Mouse (Mus musculus) midbrain, embryonic 11.5 days (tissue): ENCODE data around the gene Aldh3b3. TPM values are rescaled to one million over a fixed set of nuclear protein-coding genes. Genes with fewer than 3 reads are reported as not detected.

Source experiments
- ATAC-seq: fragments of 200-750 bp; cut with Nextera tagmentation; 2 replicates; pipeline ENCODE4 v1.8.0; 2017; ENCODE audit warnings: moderate TSS enrichment, moderate library complexity; ENCODE audit not compliant: low FRiP score
- DNase-seq: peaks from one replicate; pipeline ENCODE4 v3.0.0; 2015; ENCODE audit warnings: low spot score; ENCODE audit errors: missing footprints
- H3K27ac ChIP-seq: fragments of 300-500 bp; sonication (generic); 2 replicates; pipeline ENCODE4 v1.5.1; 2014; ENCODE audit warnings: low read depth, low read length
- H3K27me3 ChIP-seq: fragments of 300-500 bp; sonication (generic); 2 replicates; pipeline ENCODE4 v1.6.1; 2014; ENCODE audit warnings: mild to moderate bottlenecking, low read length, moderate library complexity, mixed read lengths; ENCODE audit not compliant: control insufficient read depth, insufficient read depth
- H3K36me3 ChIP-seq: fragments of 300-500 bp; sonication (generic); 2 replicates; pipeline ENCODE4 v1.6.1; 2014; ENCODE audit warnings: mild to moderate bottlenecking, low read length, moderate library complexity, mixed read lengths; ENCODE audit not compliant: control insufficient read depth, insufficient read depth
- H3K4me1 ChIP-seq: fragments of 300-500 bp; sonication (generic); 2 replicates; pipeline ENCODE4 v1.6.1; 2014; ENCODE audit warnings: low read length; ENCODE audit not compliant: control insufficient read depth, insufficient read depth
- H3K4me2 ChIP-seq: fragments of 300-500 bp; sonication (generic); 2 replicates; pipeline ENCODE4 v1.6.1; 2014; ENCODE audit warnings: mild to moderate bottlenecking, moderate library complexity
- H3K4me3 ChIP-seq: fragments of 300-500 bp; sonication (generic); 2 replicates; pipeline ENCODE4 v1.5.1; 2014; ENCODE audit warnings: low read depth, low read length
- H3K9ac ChIP-seq: fragments of 300-500 bp; sonication (generic); 2 replicates; pipeline ENCODE4 v1.6.1; 2014; ENCODE audit warnings: low read length
- H3K9me3 ChIP-seq: fragments of 300-500 bp; sonication (generic); 2 replicates; pipeline ENCODE4 v1.6.1; 2016; ENCODE audit warnings: low read length; ENCODE audit not compliant: control insufficient read depth
- WGBS: fragments of 180-500 bp; shearing (Covaris S2); extraction: QIAGEN DNeasy Blood & Tissue Kit; methylation state at CpG from one replicate; pipeline ENCODE4 v1.1.7; 2014; 5-methylcytosine and 5-hydroxymethylcytosine counted together
- polyA plus RNA-seq: library from polyadenylated mRNA; unstranded; fragments of >200 nt; fragmentation: Nextera tagmentation; extraction: Ambion mirVana; gene quantifications from 2 replicates; pipeline ENCODE4 v1.2.1, GENCODE M21; 2014

The Aldh3b3 gene
- polyA plus RNA-seq, 1 experiment from 2014 or later: not detected

- Histone ChIP-seq H3K4me1 (peaks cover 8% of the 10 kb centered on the region; the same call in 1 of the 2 replicates), H3K9me3 (no peaks in the 10 kb centered on the region), H3K36me3 (peaks cover 10% of the 10 kb centered on the region), H3K27me3 (no peaks in the 10 kb centered on the region), H3K9ac (peak overlapping the region; percentile 52; the same call in 1 of the 2 replicates), H3K4me3 (peak overlapping the region; percentile 47), H3K27ac (no peak overlapping the region), H3K4me2 (peak overlapping the region; percentile 43)
- no peak for ATAC-seq
- no peak for DNase-seq
- 22% methylated on average over 9 of the region's 9 CpGs for WGBS
Observed at GRCm38 (mm10) chr19:4013066-4013465, 54.6 kb downstream of the Aldh3b3 start.

DNA sequence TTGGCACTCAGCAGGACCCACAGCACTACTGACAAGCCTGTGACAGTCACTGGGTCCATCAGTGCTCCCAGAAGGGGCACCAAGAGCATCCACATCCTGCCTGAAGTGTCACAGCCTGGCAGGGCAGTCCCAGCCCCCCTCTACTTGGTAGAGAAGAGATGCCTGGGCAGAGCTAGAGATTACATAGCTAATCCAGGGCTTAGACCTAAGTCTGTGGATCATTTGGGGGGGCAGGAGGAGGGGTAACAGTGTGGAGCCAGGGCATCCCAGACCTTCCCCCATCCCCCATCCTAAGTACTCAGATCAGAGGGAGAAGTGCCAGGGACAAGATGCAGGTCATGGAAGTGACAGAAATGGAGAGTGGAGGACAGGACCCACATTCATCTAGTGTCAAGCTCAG is 56.4 kb downstream of the Aldh3b3 start:
- ATAC-seq: no peak
- Histone ChIP-seq H3K4me3 (no peak overlapping the region), H3K9me3 (no peaks in the 10 kb centered on the region), H3K4me1 (peaks cover 8% of the 10 kb centered on the region; the same call in 1 of the 2 replicates), H3K27me3 (no peaks in the 10 kb centered on the region), H3K27ac (no peak overlapping the region), H3K9ac (no peak overlapping the region), H3K4me2 (no peak overlapping the region), H3K36me3 (0 out of 2 replicates have a peak, but pooled peaks cover 3% of the 10 kb centered on the region)
- no peak for DNase-seq

DNA sequence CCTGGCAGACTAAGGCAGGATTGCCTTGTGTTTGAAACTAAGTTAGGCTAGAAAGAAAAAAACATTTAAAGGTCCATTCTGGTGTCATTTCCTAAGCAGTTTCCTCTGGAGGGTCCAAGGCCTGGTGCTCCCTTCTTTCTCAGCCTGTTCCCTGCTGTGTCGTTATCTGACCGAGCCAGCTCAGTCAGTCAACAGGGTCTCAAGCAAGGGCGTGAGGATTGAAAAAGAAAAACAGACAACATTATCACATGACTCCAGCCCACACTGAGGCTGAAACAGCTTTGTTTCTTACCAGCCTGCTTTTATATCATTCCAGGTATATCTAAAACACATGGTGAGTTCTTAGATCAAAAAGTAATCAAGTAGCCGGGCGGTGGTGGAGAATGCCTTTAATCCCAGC is 57.2 kb downstream of the Aldh3b3 start:
- Histone ChIP-seq H3K27ac (no peak overlapping the region), H3K4me3 (no peak overlapping the region), H3K9ac (no peak overlapping the region), H3K36me3 (0 out of 2 replicates have a peak, but pooled peaks cover 3% of the 10 kb centered on the region), H3K4me1 (peaks cover 8% of the 10 kb centered on the region; the same call in 1 of the 2 replicates), H3K4me2 (no peak overlapping the region), H3K9me3 (no peaks in the 10 kb centered on the region), H3K27me3 (no peaks in the 10 kb centered on the region)
- no peak for DNase-seq
- 62% methylated on average over 5 of the region's 5 CpGs for WGBS
- no peak for ATAC-seq

GRCm38 (mm10) chr19:4017921-4018587 is 59.6 kb downstream of the Aldh3b3 start:
- no peaks in the 10 kb centered on the region for H3K36me3 ChIP-seq
- DNase-seq (peak; percentile 69), ATAC-seq (no peak)
- 60% methylated on average over 10 of the region's 10 CpGs for WGBS
- no peaks in the 10 kb centered on the region for H3K9me3 ChIP-seq
- H3K9ac ChIP-seq: no peak overlapping the region
- no peaks in the 10 kb centered on the region for H3K27me3 ChIP-seq
- no peak overlapping the region for H3K4me2 ChIP-seq
- no peak overlapping the region for H3K27ac ChIP-seq
- H3K4me3 ChIP-seq: no peak overlapping the region
- 0 out of 2 replicates have a peak, but pooled peaks cover under 1% of the 10 kb centered on the region for H3K4me1 ChIP-seq

GRCm38 (mm10) chr19:4018743-4019583 is 60.5 kb downstream of the Aldh3b3 start:
- 0 out of 2 replicates have a peak, but pooled peaks have one; percentile 52 for ATAC-seq

More at GRCm38 (mm10) chr19:4018743-4019583, 60.5 kb downstream of the Aldh3b3 start:
- no peaks in the 10 kb centered on the region for H3K27me3 ChIP-seq
- H3K27ac ChIP-seq: no peak overlapping the region
- H3K9me3 ChIP-seq: no peaks in the 10 kb centered on the region
- peak; percentile 92 for DNase-seq
- H3K36me3 ChIP-seq: no peaks in the 10 kb centered on the region
- no peak overlapping the region for H3K4me2 ChIP-seq
- H3K9ac ChIP-seq: no peak overlapping the region
- WGBS: 37% methylated on average over 18 of the region's 18 CpGs
- no peak overlapping the region for H3K4me3 ChIP-seq
- no peaks in the 10 kb centered on the region for H3K4me1 ChIP-seq

Other genes with a start within 250 kb of the Aldh3b3 start
- gene Kmt5b, start 191.2 kb upstream of the Aldh3b3 start, polyA plus RNA-seq: 40.3 and 45.1 TPM in 2 replicates
- 50.5 and 53.0 TPM in 2 replicates for gene Chka, start 106.9 kb upstream of the Aldh3b3 start, polyA plus RNA-seq
- gene Tcirg1, start 51.5 kb upstream of the Aldh3b3 start, polyA plus RNA-seq: 7.7 and 8.9 TPM in 2 replicates
- 209 and 235 TPM in 2 replicates for gene Ndufs8, start 45.9 kb upstream of the Aldh3b3 start, polyA plus RNA-seq
- 0.67 and 0.99 TPM in 2 replicates for gene Aldh3b1, start 28.8 kb upstream of the Aldh3b3 start, polyA plus RNA-seq
- 5.9 and 7.1 TPM in 2 replicates for gene Unc93b1, start 23.5 kb upstream of the Aldh3b3 start, polyA plus RNA-seq
- gene Aldh3b2, start 13.7 kb downstream of the Aldh3b3 start, polyA plus RNA-seq: 0.44 and 0.50 TPM in 2 replicates
- gene Acy3, start 27.9 kb downstream of the Aldh3b3 start, polyA plus RNA-seq: 1.0 and 1.6 TPM in 2 replicates
- not detected in 2 replicates for gene Tbx10, start 34.1 kb downstream of the Aldh3b3 start, polyA plus RNA-seq
- 14.0 and 15.1 TPM in 2 replicates for gene Nudt8, start 41.9 kb downstream of the Aldh3b3 start, polyA plus RNA-seq
- 0.87 and 1.5 TPM in 2 replicates for gene Gm49405, start 42.0 kb downstream of the Aldh3b3 start, polyA plus RNA-seq
- 1.5 TPM in 2 replicates for gene Doc2g, start 44.7 kb downstream of the Aldh3b3 start, polyA plus RNA-seq
- 180 TPM in 2 replicates for gene Ndufv1, start 54.2 kb downstream of the Aldh3b3 start, polyA plus RNA-seq
- 337 and 342 TPM in 2 replicates for gene Gstp1, start 79.3 kb downstream of the Aldh3b3 start, polyA plus RNA-seq
- 1.1 and 3.8 TPM in 2 replicates for gene Gstp2, start 87.4 kb downstream of the Aldh3b3 start, polyA plus RNA-seq
- gene Gstp3, start 100.9 kb downstream of the Aldh3b3 start, polyA plus RNA-seq: not detected in 2 replicates
- not detected in 2 replicates for gene Cabp2, start 122.9 kb downstream of the Aldh3b3 start, polyA plus RNA-seq
- 60.8 and 73.5 TPM in 2 replicates for gene Cdk2ap2, start 138.5 kb downstream of the Aldh3b3 start, polyA plus RNA-seq
- 11.2 and 11.3 TPM in 2 replicates for gene Pitpnm1, start 141.4 kb downstream of the Aldh3b3 start, polyA plus RNA-seq
- gene Aip, start 167.2 kb downstream of the Aldh3b3 start, polyA plus RNA-seq: 54.9 and 58.9 TPM in 2 replicates
- gene Gpr152, start 181.1 kb downstream of the Aldh3b3 start, polyA plus RNA-seq: not detected in 2 replicates
- 0.11 TPM in 1 of 2 replicates, not detected in the other for gene Cabp4, start 185.4 kb downstream of the Aldh3b3 start, polyA plus RNA-seq
- 105 and 127 TPM in 2 replicates for gene Coro1b, start 190.0 kb downstream of the Aldh3b3 start, polyA plus RNA-seq
- gene Ptprcap, start 195.0 kb downstream of the Aldh3b3 start, polyA plus RNA-seq: 0.75 and 1.7 TPM in 2 replicates
- gene Rps6kb2, start 204.7 kb downstream of the Aldh3b3 start, polyA plus RNA-seq: 35.4 and 46.8 TPM in 2 replicates
- 2.5 and 2.9 TPM in 2 replicates for gene Carns1, start 216.8 kb downstream of the Aldh3b3 start, polyA plus RNA-seq
- 0.29 and 1.5 TPM in 2 replicates for gene Tbc1d10c, start 232.6 kb downstream of the Aldh3b3 start, polyA plus RNA-seq
- gene Ppp1ca, start 233.4 kb downstream of the Aldh3b3 start, polyA plus RNA-seq: 874 and 929 TPM in 2 replicates
- gene Rad9a, start 243.0 kb downstream of the Aldh3b3 start, polyA plus RNA-seq: 42.4 and 43.5 TPM in 2 replicates